Mouse (Mus musculus) hindbrain, postnatal 0 days (tissue): ENCODE results near the gene Pappa2. TPM values are rescaled to one million over a fixed set of nuclear protein-coding genes. Genes with fewer than 3 reads are reported as not detected.
A peak's percentile ranks its signal among the peaks of the same experiment; 100 is the strongest.

Experiments
- ATAC-seq: fragments of 200-750 bp; cut with Nextera tagmentation; 2 replicates; pipeline ENCODE4 v1.8.0; 2017; ENCODE audit warnings: mild to moderate bottlenecking, moderate TSS enrichment, moderate library complexity
- DNase-seq: peaks from one replicate; pipeline ENCODE4 v3.0.0-alpha.2; 2015; ENCODE audit warnings: low spot score
- H3K27ac ChIP-seq: fragments of 300-500 bp; sonication (generic); 2 replicates; pipeline ENCODE4 v1.5.1; 2014; ENCODE audit warnings: mild to moderate bottlenecking
- H3K27me3 ChIP-seq: fragments of 300-500 bp; sonication (generic); 2 replicates; pipeline ENCODE4 v1.6.1; 2014; ENCODE audit warnings: low read length, mixed read lengths; ENCODE audit not compliant: insufficient read depth
- H3K36me3 ChIP-seq: fragments of 300-500 bp; sonication (generic); 2 replicates; pipeline ENCODE4 v1.6.1; 2014; ENCODE audit warnings: low read length, mixed read lengths; ENCODE audit not compliant: insufficient read depth
- H3K4me1 ChIP-seq: fragments of 300-500 bp; sonication (generic); 2 replicates; pipeline ENCODE4 v1.6.1; 2014; ENCODE audit warnings: antibody characterized with exemption, low read length, mixed read lengths; ENCODE audit not compliant: insufficient read depth
- H3K4me2 ChIP-seq: fragments of 300-500 bp; sonication (generic); 2 replicates; pipeline ENCODE4 v1.6.1; 2014; ENCODE audit warnings: low read depth, mild to moderate bottlenecking, low read length, moderate library complexity, mixed read lengths
- H3K4me3 ChIP-seq: fragments of 300-500 bp; sonication (generic); 2 replicates; pipeline ENCODE4 v1.5.1; 2014; ENCODE audit warnings: low read length
- H3K9ac ChIP-seq: fragments of 300-500 bp; sonication (generic); replicated peaks from 2 replicates; pipeline ENCODE4 v1.6.1; 2014; ENCODE audit warnings: mild to moderate bottlenecking, low read length, moderate library complexity, mixed read lengths
- H3K9me3 ChIP-seq: fragments of 300-500 bp; sonication (generic); 2 replicates; pipeline ENCODE4 v1.6.1; 2016; ENCODE audit warnings: low read length, mixed read lengths
- CTCF ChIP-seq: IDR thresholded peaks from 2 replicates; pipeline ENCODE4 v1.5.1; 2016; ENCODE audit warnings: antibody characterized with exemption, control low read depth, low read depth
- WGBS: fragments of 180-500 bp; shearing (Covaris S2); extraction: QIAGEN DNeasy Blood & Tissue Kit; methylation state at CpG from one replicate; pipeline ENCODE4 v1.1.7; 2014; 5-methylcytosine and 5-hydroxymethylcytosine counted together
- polyA plus RNA-seq: library from polyadenylated mRNA; unstranded; fragments of >200 nt; fragmentation: Nextera tagmentation; extraction: Ambion mirVana; gene quantifications from 2 replicates; pipeline ENCODE4 v1.2.1, GENCODE M21; 2015
- total RNA-seq: library from RNA; depleted of rRNA; stranded (reverse); fragments of >200 nt; gene quantifications from 2 replicates; pipeline ENCODE4 v1.2.3, GENCODE M21; 2014

Gene Pappa2
- total and polyA plus RNA-seq, 2 experiments from 2014 or later = 0.54 to 4.6 TPM

DNA sequence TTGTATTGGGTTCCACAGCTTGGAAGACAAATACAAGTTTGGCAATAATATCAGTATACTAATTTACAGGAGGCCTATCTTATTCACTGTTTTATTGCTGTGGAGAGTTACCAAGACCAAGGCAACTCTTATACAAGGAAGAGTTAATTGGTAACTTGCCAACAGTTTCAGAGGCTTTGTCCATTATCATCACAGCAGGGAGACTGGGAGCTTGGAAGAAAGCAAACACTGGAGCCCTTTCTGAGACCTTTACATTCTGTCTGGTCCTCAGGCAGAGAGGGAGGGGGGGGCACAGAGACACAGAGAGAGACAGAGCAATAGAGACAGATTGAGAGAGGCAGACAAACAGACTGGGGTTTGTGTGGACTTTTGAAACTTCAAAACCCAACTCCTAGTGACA is 207.2 kb downstream of the Pappa2 start:
- ATAC-seq = no peak

GRCm38 (mm10) chr1:158770756-158771155 is 209.5 kb downstream of the Pappa2 start:
- ATAC-seq (no peak), DNase-seq (no peak)
- Histone ChIP-seq H3K9me3 (no peaks in the 10 kb centered on the region), H3K4me2 (no peak overlapping the region), H3K4me1 (no peaks in the 10 kb centered on the region), H3K9ac (no peak overlapping the region), H3K27me3 (no peaks in the 10 kb centered on the region), H3K36me3 (no peaks in the 10 kb centered on the region), H3K4me3 (no peak overlapping the region), H3K27ac (no peak overlapping the region)
- WGBS = 86% methylated on average over 4 of the region's 4 CpGs
- no peak for TF ChIP-seq CTCF

More for the DNA sequence above, 207.2 kb downstream of the Pappa2 start:
- peak; percentile 53 for DNase-seq
- Histone ChIP-seq H3K27ac (no peak overlapping the region), H3K9me3 (no peaks in the 10 kb centered on the region), H3K36me3 (no peaks in the 10 kb centered on the region), H3K4me2 (no peak overlapping the region), H3K4me3 (no peak overlapping the region), H3K9ac (no peak overlapping the region), H3K27me3 (no peaks in the 10 kb centered on the region), H3K4me1 (no peaks in the 10 kb centered on the region)
- TF ChIP-seq CTCF = no peak

GRCm38 (mm10) chr1:158770036-158770655 is 210.1 kb downstream of the Pappa2 start:
- Histone ChIP-seq H3K4me3 (no peak overlapping the region), H3K36me3 (no peaks in the 10 kb centered on the region), H3K4me2 (no peak overlapping the region), H3K27ac (no peak overlapping the region), H3K27me3 (no peaks in the 10 kb centered on the region), H3K9me3 (no peaks in the 10 kb centered on the region), H3K4me1 (no peaks in the 10 kb centered on the region), H3K9ac (no peak overlapping the region)
- no peak for TF ChIP-seq CTCF
- 73% methylated on average over 7 of the region's 7 CpGs for WGBS
- ATAC-seq = no peak
- no peak for DNase-seq

DNA sequence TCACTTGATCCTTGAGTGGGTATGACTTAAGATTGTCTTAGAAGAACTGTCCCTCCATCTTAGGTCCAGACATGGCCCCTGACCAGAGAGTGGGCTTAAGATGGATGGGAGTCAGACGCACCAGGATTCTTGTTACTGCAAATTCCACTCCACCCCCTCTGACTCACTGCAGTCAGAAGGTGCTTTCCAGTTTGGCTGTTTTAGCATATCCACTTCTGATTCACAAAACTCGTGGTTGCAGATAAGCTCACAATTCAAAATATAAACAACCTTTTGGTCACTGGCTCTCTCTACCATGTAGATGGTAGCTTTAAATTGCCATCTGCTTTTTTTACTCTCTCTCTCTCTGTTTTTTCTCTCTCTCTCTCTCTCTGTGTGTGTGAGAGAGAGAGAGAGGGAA is 214.4 kb downstream of the Pappa2 start:
- H3K4me3 ChIP-seq = no peak overlapping the region
- no peak for TF ChIP-seq CTCF
- no peak for ATAC-seq
- no peak overlapping the region for H3K27ac ChIP-seq
- 73% methylated on average over 2 of the region's 2 CpGs for WGBS
- no peak for DNase-seq
- H3K27me3 ChIP-seq = no peaks in the 10 kb centered on the region
- no peaks in the 10 kb centered on the region for H3K9me3 ChIP-seq
- H3K36me3 ChIP-seq = no peaks in the 10 kb centered on the region
- no peaks in the 10 kb centered on the region for H3K4me1 ChIP-seq
- no peak overlapping the region for H3K9ac ChIP-seq
- H3K4me2 ChIP-seq = no peak overlapping the region

- TF ChIP-seq CTCF = no peak
- no peak overlapping the region for H3K4me2 ChIP-seq
- no peaks in the 10 kb centered on the region for H3K4me1 ChIP-seq
- 0 out of 2 replicates have a peak, but pooled peaks have one; percentile 40 for ATAC-seq
- no peak overlapping the region for H3K27ac ChIP-seq
- WGBS = 67% methylated on average over 6 of the region's 6 CpGs
- H3K9me3 ChIP-seq = no peaks in the 10 kb centered on the region
- H3K27me3 ChIP-seq = no peaks in the 10 kb centered on the region
- H3K9ac ChIP-seq = no peak overlapping the region
- no peak for DNase-seq
- H3K36me3 ChIP-seq = no peaks in the 10 kb centered on the region
- no peak overlapping the region for H3K4me3 ChIP-seq
Measured at GRCm38 (mm10) chr1:158764727-158765126, 215.6 kb downstream of the Pappa2 start.

DNA sequence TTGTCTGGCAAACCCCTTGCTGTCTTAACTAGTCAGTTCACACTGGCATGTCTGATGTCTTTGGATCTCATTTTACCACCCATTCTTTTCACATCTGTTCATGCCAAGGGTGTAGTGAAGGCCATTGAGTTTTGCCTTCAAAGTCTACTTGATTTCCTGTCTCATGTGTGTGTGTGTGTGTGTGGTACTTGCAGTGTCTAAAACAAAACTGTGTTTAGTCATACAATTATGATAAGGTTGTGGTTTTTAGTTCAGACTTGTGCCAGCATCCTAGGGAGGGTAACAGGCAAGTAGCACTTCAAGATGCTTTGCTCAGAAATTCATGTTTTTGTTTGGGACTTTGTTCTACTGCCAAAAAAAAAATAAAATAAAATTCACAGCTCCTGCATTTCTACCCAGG is 216.1 kb downstream of the Pappa2 start:
- no peak overlapping the region for H3K4me3 ChIP-seq
- no peaks in the 10 kb centered on the region for H3K9me3 ChIP-seq
- H3K4me2 ChIP-seq = no peak overlapping the region
- no peak overlapping the region for H3K27ac ChIP-seq
- no peak for TF ChIP-seq CTCF
- no peak overlapping the region for H3K9ac ChIP-seq
- DNase-seq (no peak), ATAC-seq (no peak)
- no peaks in the 10 kb centered on the region for H3K27me3 ChIP-seq
- no peaks in the 10 kb centered on the region for H3K4me1 ChIP-seq
- no peaks in the 10 kb centered on the region for H3K36me3 ChIP-seq

GRCm38 (mm10) chr1:158748356-158749096 is 231.8 kb downstream of the Pappa2 start:
- DNase-seq (peak; percentile 17), ATAC-seq (peak; percentile 51; the same call in 1 of the 2 replicates)
- Histone ChIP-seq H3K4me3 (no peak overlapping the region), H3K27ac (no peak overlapping the region), H3K27me3 (no peaks in the 10 kb centered on the region), H3K4me2 (no peak overlapping the region), H3K4me1 (no peaks in the 10 kb centered on the region), H3K9ac (no peak overlapping the region), H3K36me3 (no peaks in the 10 kb centered on the region), H3K9me3 (no peaks in the 10 kb centered on the region)
- TF ChIP-seq CTCF = no peak
- 61% methylated on average over 10 of the region's 10 CpGs for WGBS
